Mouse (Mus musculus): ENCODE results near the gene Ndufb5.
"Not testable (repeated sequence)": the region's sequence is repeated elsewhere in the genome, so short reads cannot be mapped to it uniquely, and the experiment has no call there.

Gene Ndufb5

GRCm38 (mm10) chr3:32737172-32737655, 424 bp downstream of the Ndufb5 start, which contains the start of gene Mrpl47:
Gene Mrpl47, minus strand, starts transcription at chr3:32737605.
- no peak for DNase-seq

- DNase-seq, result no peak
These were observed 1.8 kb downstream of the Ndufb5 start for GRCm38 (mm10) chr3:32738549-32738948.

GRCm38 (mm10) chr3:32742276-32742780, 5.5 kb downstream of the Ndufb5 start:
- no peak for DNase-seq

GRCm38 (mm10) chr3:32745001-32745400, 8.2 kb downstream of the Ndufb5 start:
- no peak for DNase-seq

- DNase-seq, result not testable (repeated sequence)
These were observed 8.6 kb downstream of the Ndufb5 start for GRCm38 (mm10) chr3:32745426-32745825.

GRCm38 (mm10) chr3:32748384-32748783, 11.6 kb downstream of the Ndufb5 start:
- no peak for DNase-seq

- peak; percentile 21 to 43 for DNase-seq
These were observed 13.2 kb downstream of the Ndufb5 start for GRCm38 (mm10) chr3:32749820-32750579.

- DNase-seq, result no peak
These were observed 17.7 kb downstream of the Ndufb5 start for GRCm38 (mm10) chr3:32754384-32754915.

GRCm38 (mm10) chr3:32759212-32759611, 22.4 kb downstream of the Ndufb5 start:
- no peak for DNase-seq

- no peak for DNase-seq
These were observed 26.2 kb downstream of the Ndufb5 start for GRCm38 (mm10) chr3:32762962-32763361.

- no peak for DNase-seq
These were observed 27.1 kb downstream of the Ndufb5 start for GRCm38 (mm10) chr3:32763902-32764301.

GRCm38 (mm10) chr3:32770781-32771180, 34.0 kb downstream of the Ndufb5 start:
- DNase-seq, result no peak

All from cerebellum, postnatal 25 days (tissue).